Mouse (Mus musculus): ENCODE results near the gene Irf2. TPM values are rescaled to one million over a fixed set of nuclear protein-coding genes. Genes with fewer than 3 reads are reported as not detected.
"Not testable (repeated sequence)": the region's sequence is repeated elsewhere in the genome, so short reads cannot be mapped to it uniquely, and the experiment has no call there.

Irf2 gene
- total RNA-seq, 2 experiments from 2014 or later, result 52.1 to 89.5 TPM

DNA sequence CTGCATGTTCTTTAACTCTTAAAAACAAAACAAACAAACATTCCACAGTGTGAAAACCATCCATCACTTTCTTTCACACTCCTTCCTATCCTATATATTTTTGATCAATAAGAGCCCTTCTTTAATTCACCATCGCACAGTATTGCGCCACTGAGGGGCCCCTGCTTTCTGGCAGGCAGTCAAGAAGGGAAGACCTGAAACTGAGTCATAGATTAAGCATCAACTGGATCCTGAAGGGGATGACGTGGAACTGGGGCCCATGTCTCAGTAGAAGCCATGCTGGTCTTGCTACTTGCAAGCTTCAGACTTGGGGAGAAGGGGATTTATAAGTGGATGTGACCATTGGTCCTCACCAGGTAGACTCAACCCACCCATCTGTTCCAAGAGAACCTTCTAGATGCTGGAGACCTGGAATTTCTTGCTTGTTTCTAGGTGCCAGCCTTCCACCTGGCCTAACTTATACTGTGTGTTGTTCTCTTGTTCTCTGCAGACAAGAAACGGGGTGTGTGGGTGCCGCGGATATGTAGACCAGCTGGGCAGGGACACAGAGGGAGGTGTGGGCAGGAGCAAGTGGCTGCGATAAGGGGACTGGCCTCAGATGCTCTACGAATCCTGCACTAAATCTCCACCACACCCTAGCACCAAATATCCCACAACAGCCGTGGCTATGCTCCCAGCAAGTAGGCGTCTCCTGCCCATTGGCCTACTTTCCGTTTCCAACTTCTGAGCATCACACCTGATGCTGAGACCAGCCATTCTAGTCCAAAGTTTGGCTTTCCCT lies 18.3 kb upstream of the Irf2 start:
- ATAC-seq (replicated peaks; ENCODE audit: low FRiP score, poor library complexity, severe bottlenecking), result peak; percentile 92

DNA sequence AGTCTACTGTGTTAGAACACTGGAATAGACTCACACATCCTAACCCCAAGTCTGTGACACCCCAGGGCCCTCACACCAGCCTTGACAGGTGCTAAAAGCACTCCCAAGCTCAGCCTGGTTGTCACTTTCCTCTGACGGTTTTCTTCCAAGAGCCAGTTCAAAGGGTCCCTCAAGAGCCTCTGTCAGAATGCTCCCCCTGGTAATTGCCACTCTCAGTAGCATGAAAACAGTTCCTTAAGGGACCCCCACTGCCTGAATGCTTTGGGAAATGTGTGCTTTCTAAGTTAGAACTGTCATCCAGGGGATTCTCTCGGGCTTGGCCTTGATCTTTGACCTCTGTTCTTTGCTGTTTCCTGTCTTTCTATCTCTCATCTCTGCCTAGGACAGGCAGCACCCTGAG lies 17.0 kb upstream of the Irf2 start:
- ATAC-seq (replicated peaks; ENCODE audit: low FRiP score, poor library complexity, severe bottlenecking), result no peak

DNA sequence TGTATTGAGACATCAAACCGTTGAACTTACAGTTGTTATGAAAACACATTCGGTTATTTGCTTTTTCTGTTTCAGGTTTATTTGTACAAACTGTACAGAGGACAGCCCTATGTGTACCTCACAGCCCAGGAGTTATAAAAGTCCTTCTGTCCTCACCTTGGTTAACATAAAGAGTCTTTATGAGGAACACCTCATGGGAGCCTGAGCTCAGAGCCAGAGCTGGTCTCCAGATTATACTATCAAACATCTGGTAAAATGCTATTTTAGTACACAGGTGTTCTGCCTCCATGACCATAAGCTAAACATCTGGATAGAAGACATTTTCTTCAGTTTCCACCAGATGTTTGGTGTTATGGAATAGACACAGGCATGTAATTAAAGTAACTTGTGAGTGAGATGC lies 13.1 kb upstream of the Irf2 start:
- no peak for ATAC-seq (replicated peaks; ENCODE audit: low FRiP score, poor library complexity, severe bottlenecking)

DNA sequence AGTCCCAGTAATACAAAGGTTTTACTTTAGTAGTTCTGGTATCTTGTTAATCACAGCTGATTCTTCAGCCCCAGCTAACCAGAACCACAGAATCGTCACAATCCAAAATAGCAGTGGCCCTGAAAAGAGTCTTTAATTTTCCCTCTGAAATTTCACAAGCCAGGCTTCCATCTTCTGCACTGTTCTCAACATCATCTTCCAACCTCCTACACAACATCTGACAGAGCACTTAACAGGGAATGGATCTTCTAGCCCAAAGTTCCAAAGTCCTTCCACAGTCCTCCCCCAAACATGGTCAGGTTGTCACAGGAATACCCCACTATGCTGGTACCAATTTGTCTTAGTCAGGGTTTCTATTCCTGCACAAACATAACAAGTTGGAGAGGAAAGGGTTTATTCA lies 9.9 kb upstream of the Irf2 start:
- ATAC-seq (replicated peaks; ENCODE audit: low FRiP score, poor library complexity, severe bottlenecking), result not testable (repeated sequence)

DNA sequence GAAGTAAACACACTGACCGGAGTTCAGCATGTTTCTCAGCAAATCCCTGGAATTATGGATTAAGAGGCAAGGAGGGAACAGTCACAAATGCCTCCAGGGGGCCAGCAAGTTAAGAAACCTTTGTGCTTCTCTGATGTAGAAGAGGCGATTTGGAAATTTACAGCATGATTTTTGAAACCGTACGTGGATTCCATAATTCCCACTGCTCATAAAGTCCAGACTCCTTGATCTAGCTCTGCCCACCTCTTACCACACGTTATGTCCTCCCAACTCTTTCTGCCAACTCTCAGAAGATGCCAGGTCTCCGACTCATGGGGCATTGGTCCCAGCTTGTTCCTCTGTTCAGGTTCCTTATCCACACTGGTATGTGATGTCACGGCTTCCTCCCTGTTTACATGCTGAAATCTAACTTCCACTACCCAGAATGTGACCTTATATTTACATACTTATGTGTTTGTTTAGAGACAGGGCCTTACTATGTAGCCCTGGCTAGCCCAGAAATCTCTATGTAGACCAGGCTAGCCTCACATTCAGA lies 7.1 kb upstream of the Irf2 start:
- ATAC-seq (replicated peaks; ENCODE audit: low FRiP score, poor library complexity, severe bottlenecking), result no peak

- ATAC-seq (replicated peaks; ENCODE audit: low FRiP score, poor library complexity, severe bottlenecking), result no peak
Measured at GRCm38 (mm10) chr8:46733603-46734002, 5.9 kb upstream of the Irf2 start.

DNA sequence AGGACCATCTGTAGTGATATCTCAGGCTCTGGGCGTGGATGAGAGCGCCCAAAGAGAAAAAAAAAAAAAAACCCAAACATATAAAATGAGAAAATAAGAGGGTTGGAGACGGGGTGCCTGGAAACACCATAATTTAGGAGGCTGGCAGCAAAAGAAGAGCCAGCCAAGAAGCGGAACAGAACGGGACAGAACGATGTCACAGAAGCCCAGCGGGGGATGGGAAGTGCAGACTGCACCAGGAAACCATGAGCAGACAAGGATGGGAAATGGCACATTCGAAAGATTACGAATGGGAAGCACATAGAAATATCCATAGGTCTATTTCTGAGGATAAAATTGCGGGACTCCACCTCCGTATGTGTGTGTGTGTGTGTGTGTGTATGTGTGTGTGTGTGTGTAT lies 4.0 kb upstream of the Irf2 start:
- ATAC-seq (replicated peaks; ENCODE audit: low FRiP score, poor library complexity, severe bottlenecking), result no peak

- no peak for ATAC-seq (replicated peaks; ENCODE audit: low FRiP score, poor library complexity, severe bottlenecking)
Measured at GRCm38 (mm10) chr8:46736260-46736659, 3.3 kb upstream of the Irf2 start.

GRCm38 (mm10) chr8:46737421-46737820 lies 2.1 kb upstream of the Irf2 start:
- no peak for ATAC-seq (replicated peaks; ENCODE audit: low FRiP score, poor library complexity, severe bottlenecking)

- ATAC-seq (replicated peaks; ENCODE audit: low FRiP score, poor library complexity, severe bottlenecking), result no peak
Measured at GRCm38 (mm10) chr8:46737907-46738306, 1.6 kb upstream of the Irf2 start.

DNA sequence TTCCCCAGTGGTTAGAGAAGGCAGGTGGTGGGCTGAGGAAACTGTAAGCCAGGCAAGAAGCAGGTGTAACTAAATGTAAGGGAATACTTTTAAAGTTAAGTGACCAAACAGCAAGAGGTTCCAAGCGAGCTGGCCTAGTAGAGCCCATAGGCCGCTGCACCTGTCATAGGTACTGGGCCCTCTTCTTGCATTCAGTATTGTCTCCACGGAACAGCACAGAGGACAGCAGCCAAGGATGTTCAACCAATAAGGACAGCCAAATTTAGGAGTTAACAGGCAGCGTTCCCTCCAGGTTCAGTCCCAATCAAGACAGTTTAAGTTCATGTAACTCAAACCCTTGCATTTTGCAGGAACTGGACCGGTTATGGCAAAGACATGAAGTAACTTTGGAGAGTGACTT lies 931 bp upstream of the Irf2 start:
- ATAC-seq (replicated peaks; ENCODE audit: low FRiP score, poor library complexity, severe bottlenecking), result no peak

- ATAC-seq (replicated peaks; ENCODE audit: low FRiP score, poor library complexity, severe bottlenecking), result peak; percentile 39
Measured at GRCm38 (mm10) chr8:46739956-46740512, 502 bp downstream of the Irf2 start.

GRCm38 (mm10) chr8:46740513-46741280 lies 1.2 kb downstream of the Irf2 start:
- ATAC-seq (replicated peaks; ENCODE audit: low FRiP score, poor library complexity, severe bottlenecking), result peak; percentile 51

GRCm38 (mm10) chr8:46741281-46741791 lies 1.8 kb downstream of the Irf2 start:
- peak; percentile 38 for ATAC-seq (replicated peaks; ENCODE audit: low FRiP score, poor library complexity, severe bottlenecking)

- no peak for ATAC-seq (replicated peaks; ENCODE audit: low FRiP score, poor library complexity, severe bottlenecking)
Measured at GRCm38 (mm10) chr8:46741991-46742690, 2.6 kb downstream of the Irf2 start.

- ATAC-seq (replicated peaks; ENCODE audit: low FRiP score, poor library complexity, severe bottlenecking), result no peak
Measured at GRCm38 (mm10) chr8:46742691-46743082, 3.2 kb downstream of the Irf2 start.

DNA sequence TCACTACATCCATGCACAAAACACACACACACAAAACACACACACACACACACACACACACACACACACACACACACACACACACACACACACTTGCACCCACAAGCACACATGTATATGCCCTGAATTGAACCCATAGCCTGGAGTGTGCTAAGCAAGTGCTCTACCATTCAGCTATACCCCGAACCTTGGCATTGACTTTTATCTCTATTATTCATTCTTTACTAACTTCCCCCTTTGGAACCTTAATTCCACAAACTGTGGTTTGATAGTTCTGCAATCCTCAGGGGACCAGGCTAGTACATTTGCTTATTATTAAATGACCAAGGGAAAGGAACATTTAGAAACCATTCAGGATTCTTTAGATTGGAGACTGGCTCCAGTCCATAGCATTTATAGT lies 5.9 kb downstream of the Irf2 start:
- ATAC-seq (replicated peaks; ENCODE audit: low FRiP score, poor library complexity, severe bottlenecking), result no peak

DNA sequence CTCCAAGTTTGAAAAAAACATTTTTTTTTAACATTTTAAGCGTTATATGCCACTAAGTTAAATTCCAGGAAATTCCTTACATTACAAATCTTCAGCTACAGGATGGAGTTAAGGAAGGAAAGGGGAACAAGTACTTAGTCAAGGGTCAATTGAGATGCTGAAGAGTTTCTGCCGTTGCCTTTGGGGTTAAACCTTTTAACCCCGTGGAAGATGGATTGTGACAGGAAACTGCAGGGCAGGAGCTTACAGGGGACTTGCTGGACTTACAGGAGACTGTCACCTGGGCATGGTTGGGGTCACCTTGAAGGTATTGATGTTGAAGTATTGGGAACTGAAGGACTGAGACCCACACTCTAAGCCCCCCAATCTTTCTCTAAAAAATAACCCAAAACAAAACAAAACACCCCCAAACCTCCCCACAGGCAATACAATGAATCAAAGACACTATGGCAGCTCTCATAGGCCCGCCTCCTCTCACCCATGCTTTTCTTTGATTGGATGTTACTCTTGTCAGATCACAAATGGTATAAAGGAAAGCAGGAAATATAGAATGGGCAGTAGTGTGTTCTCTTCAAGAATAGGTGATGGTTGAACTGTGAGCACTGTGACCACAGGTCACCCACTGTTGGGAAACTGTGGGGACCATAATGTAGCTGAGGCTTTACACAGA lies 7.9 kb downstream of the Irf2 start:
- ATAC-seq (replicated peaks; ENCODE audit: low FRiP score, poor library complexity, severe bottlenecking), result no peak

DNA sequence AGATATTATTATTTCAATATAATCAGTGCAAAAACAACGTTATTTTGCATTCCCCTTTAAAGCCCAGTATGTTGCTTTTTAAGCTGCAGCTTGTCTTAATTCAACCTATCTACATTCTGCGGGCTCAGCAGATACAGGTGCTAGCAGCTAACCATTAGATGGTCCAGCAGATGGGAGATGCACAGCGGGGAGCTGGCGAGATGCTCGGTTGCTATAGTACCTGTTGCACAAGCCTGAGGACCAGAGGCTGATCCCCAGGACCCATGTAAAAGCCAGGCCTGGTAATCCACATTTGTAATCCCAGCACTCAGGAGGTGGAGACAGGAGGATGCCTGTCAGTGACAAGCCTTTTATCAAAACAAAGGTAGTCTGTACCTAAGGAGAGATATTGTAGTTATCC lies 10.5 kb downstream of the Irf2 start:
- ATAC-seq (replicated peaks; ENCODE audit: low FRiP score, poor library complexity, severe bottlenecking), result no peak
